Mouse (Mus musculus) brain, embryonic 18.5 days (tissue): ENCODE measurements around the gene Plagl1.
"Not testable (repeated sequence)": the region's sequence is repeated elsewhere in the genome, so short reads cannot be mapped to it uniquely, and the experiment has no call there.

Source experiments
- DNase-seq: peaks from one replicate; pipeline ENCODE4 v3.0.0-alpha.2; 2012; ENCODE audit warnings: low read depth, low spot score

Plagl1 gene

DNA sequence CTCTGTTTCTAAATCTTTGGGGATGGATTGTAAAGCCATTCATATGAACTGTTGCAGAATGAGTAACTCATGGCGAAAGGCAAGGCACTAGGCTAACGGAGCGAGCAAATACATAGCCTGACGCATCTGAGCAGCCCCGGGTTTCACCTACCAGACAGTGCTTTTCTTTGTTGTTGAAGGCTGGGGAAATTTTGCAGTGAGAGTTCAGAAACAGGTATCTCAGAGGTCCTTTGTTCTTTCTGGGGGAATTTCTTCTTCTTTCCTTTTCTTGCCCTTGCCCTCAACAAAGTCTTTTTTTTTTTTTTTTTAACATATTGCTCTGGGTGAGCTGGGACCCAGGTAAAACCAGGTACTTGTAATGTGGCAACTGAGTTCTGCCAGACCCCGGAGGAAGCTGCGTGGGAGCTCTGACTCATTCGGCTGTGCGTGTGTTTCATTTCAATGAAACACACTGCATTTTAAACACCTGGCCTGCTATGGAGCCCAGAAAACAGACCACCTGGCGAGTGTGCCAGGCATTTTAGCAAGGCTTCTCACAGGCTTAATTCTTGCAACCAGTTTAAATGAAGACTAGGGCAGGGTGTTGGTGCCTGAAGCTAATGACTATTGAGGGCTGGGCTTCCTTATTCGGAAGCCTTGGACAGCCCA is at the start of gene Plagl1:
TSS of gene Plagl1 (plus strand) at position 484 of the 648 bp plus-strand sequence.
- no peak for DNase-seq

- DNase-seq = no peak
Observed at GRCm38 (mm10) chr10:13014026-13014425, 46.3 kb upstream of the Plagl1 start.

- peak; percentile 52 for DNase-seq
Observed at GRCm38 (mm10) chr10:13016573-13016972, 43.7 kb upstream of the Plagl1 start.

DNA sequence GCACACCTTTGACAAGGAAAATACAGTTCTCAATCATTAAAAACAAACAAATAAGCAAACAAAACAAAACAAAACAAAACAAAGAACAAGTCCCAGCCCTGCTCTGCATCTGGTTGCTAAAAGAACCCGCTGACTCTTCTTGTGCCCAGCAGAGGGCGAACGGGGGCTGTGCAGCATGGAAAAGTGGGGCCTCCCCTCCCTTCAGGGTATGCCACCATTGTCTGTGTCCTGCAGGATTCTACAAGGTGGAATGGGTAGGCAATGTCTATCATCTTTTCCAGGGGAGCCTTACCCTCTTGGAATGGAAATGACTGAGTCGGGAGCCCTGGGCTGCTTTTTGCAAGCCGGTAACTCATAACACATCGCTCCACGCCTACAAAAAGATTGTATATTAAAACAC is 41.8 kb upstream of the Plagl1 start:
- no peak for DNase-seq

DNA sequence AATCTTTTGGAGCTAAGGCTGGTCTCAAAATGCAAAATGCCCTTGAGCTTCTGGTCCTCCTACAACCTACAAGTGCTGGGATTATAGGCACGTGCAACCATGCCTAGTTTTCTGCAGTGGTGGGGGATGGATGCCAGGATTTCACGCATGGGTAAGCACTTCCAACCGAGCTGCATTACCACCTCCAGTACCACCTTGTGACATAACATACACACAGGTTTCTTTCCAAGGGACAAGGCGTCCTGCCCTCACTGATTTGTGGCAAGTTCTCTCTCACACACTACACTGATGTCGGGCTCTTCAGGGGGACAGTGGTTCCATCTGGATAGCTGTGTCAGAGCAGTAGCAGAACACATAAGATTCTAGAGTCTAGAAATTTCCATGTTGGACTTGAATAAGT is 41.3 kb upstream of the Plagl1 start:
- DNase-seq = no peak

- DNase-seq = no peak
Observed at GRCm38 (mm10) chr10:13022103-13022502, 38.2 kb upstream of the Plagl1 start.

DNA sequence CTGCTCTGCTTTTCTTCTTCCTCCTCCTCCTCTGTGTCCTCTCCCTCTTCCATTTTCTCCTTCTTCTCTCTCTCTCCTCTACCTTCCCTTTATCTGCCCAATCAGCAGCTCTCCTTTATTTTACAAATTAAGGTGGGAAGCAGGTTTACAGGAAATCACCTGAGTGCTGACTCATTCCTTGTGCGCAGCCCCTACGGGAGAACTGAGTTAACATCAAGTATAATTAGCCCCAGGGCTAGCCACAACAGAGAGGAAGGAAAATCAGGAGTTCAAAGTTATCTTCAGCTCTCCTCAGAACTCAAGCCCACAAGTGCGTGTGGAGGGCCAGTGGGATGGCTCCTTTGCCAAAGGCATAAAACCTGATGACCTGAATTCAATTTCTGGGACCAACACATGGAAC is 36.3 kb upstream of the Plagl1 start:
- not testable (repeated sequence) for DNase-seq

- no peak for DNase-seq
Observed at GRCm38 (mm10) chr10:13027702-13028101, 32.6 kb upstream of the Plagl1 start.

DNA sequence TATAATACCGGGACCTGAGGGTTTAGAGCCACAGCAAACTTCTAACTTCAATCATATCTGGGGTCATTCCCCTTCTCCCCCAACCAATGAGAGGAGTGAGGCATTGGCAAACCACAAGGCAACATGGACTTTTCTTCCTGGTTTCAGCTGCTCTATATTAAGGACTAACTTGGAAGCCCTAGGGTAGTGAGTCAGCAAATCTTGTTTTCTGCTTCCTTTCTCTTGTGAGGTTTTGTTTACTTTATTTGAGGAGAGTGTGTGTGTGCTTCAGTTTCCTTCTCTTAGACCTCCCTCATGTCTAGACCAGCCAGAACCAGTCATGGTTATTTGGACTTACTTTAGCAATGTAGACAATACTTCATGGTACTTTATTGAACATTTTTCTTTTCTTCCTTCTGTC is 32.1 kb upstream of the Plagl1 start:
- no peak for DNase-seq

GRCm38 (mm10) chr10:13029416-13029815 is 30.9 kb upstream of the Plagl1 start:
- DNase-seq = no peak

GRCm38 (mm10) chr10:13035270-13035669 is 25.0 kb upstream of the Plagl1 start:
- DNase-seq = no peak

- DNase-seq = no peak
Observed at GRCm38 (mm10) chr10:13039637-13040174, 20.6 kb upstream of the Plagl1 start.

GRCm38 (mm10) chr10:13044659-13045058 is 15.6 kb upstream of the Plagl1 start:
- peak; percentile 8 for DNase-seq

DNA sequence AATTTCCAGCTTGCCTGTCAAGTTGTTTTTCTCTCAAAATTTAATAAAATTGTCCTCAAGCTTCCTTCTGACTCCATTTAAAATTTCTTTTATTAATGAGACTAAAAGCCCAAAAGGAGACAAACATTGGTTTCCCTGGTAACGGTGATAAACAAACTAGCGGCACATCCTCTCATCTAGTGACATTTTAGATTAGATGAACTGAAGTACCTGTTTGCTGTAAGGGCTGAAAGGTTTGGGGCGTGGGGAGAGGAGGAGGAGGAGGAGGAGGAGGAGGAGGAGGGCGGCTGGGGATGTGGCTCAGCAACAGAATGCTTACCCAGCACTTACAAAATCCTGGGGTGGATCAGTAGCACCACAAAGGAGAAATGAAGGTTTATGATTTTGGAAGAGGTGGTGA is 12.5 kb upstream of the Plagl1 start:
- no peak for DNase-seq

DNA sequence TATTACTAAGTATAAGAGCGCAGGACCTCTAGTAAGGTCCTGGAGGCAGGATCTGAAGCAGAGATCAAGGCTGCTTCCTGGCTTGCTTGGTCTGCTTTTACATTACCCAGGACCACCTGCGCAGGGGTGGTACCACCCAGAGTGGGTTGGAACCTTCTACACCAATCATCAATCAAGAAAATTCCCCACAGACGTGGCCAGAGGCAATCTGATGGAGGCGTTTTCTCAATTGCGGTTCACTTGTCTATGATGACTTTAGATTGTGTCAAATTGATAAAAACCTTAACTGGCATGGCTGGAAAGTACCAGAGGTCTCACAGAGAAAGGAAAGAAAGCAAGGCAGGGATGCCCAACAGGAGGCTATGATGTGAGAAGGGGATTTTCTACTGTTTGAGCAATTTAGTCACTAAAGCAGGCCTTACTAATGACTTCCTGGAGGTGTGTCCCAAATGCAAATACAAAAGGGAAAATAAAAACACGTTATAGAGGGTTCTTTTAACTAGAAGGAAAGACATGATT is 3.4 kb upstream of the Plagl1 start:
- no peak for DNase-seq

DNA sequence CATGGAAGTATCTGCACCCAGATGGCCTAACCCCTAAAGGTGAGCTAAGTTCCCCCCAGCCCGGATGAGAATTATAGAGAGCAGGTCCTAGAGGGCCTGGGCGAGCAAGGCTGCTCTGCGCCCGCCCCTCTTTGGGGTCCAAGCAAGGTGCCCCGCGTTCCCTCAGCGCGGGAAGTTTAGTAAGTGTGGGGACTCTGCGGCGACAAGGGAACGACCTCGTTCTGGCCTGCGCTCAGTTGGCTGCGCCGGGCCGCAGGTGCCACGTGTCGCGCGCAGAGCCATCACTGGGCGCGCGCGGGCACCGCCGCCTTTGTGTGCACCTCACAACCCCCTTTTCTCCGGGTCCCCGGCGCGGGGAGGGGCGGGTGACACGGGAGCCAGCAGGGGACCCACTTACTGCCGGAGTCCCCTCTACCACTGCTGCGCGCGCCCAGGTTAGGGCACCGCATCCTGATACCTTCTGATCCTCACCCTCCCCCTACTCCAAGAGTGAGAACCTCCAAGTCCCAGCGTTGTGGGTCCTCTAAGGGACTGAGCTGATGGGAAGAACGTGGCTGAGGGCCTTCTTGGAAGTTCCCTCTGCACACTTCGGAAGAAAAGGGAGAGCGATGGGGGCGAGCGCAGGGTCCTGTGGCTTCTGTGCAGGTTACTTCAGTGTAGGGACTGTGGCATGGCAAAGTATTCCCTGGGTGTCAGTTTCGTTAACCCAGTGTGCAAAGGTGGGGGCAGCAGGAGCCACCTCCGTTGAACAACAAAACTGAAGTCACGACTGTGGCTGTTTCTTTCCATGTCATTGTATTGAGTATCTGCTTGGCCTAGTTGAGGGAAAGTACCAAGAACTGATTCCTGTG is 742 bp downstream of the Plagl1 start:
- DNase-seq = no peak

DNA sequence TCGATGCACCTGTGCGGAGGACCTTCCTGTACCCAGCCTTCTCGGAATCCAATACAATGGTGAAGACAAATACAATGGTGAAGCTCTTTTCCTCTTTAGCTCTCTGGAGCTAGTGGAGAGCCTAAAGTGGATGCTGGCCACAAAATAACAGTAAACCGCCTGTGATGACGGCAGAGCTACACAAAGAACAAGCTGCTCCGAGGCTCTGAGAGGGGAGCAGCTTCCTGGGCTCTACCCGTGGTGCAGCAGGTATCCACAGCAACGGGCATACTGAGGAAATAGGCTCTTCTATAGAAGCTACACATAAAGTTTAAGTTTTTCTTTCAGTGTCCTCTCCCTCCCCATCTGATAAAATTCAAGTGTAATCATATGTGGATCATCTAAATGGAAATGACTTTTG is 2.1 kb downstream of the Plagl1 start:
- no peak for DNase-seq

DNA sequence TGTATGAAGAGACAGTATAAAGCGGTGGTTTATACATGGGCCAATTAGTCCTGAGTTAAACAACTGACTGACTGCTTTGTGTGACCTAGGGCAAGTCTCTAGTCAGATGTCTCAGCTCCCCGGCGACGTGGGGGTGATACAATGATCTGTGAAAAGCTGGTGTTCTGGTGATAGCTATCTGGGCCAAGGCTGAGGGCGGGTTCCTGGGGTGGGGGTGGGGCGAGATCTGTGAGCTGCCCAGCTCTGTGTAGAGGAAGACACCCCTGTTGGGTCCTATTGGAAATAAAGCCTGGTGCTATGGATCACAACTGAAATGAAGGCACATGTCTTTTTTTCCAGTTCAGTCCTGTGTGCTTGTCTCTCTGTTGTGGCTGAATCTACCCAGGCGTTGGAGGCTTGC is 3.2 kb downstream of the Plagl1 start:
- DNase-seq = no peak

DNA sequence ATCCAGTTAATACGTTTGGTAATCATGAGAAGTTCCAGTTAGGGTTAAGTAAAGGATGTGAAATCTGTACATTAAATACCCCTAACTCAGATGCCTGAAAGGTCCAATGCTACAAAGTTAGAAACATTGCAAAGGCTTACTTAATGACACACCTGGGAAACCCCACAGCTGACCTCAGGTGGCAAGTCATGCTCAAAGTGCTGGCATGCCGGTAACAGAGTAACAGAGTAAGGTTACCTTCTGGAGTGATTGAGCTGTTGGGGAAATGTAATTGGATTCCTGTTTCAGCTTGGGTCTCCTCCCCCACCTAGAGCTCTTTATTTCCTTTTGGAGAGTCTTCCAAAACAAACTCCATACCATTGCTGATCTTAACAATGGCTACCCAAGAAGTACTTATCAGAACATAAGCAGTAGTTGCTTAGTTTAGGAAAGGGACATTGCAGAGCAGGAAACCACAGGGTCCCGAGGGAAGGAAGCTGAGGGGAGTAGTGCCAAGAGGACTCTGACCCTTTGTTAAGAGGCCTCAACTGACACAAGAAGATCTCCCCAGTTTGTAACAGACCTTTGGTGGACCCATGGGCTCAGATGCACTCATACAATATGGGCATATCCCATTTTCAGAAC is 4.9 kb downstream of the Plagl1 start:
- DNase-seq = no peak

DNA sequence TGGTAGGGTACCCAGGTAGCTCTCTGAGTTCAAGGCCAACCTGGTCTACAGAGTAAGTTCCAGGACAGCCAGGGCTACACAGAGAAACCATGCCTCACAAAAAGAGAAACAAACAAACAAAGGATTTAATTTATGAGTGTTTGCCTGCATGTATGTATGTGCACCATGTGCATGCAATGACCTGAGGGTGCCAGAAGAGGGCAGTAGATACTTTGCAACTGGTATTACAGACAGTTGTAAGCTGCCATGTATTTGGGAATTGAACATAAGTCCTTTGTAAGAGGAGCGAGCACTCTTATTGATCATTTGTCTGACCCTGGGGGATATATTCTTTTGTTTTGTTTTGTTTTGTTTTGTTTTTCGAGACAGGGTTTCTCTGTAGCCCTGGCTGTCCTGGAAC is 10.7 kb downstream of the Plagl1 start:
- DNase-seq = no peak

DNA sequence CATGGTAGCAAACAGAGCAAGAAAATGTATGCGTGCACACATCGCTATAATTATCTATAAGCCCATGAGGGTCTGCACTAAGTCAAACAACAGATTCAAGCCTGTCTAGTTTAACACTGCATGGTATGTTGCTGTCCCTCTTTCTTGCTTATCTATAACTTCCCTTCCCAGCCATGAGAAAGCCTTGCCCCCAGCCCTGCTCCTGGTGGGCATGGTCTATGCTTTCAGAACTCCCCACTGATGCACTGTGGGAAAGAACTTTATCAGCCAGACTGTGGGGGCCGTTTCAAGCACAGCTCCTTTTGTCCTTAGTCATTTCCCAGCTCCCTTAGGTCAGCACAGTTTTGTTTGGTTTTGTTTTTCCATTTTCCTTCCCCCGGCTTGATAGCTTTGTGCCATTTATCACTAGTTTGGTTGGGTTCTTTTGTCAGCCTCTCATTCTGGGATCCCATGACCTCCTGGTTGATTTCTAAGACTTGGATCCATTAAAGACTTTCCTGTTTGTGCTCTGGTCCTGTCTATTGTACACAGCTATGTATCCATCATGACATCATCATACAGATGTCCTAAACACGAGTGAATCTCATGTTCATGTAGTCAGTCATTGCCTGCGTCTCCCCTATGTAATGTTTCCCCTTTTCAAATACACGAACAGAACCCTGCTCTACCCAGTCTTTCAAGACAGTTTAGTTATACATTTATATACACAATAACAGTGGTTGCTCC is 16.7 kb downstream of the Plagl1 start:
- DNase-seq = no peak

GRCm38 (mm10) chr10:13082459-13082858 is 22.2 kb downstream of the Plagl1 start:
- no peak for DNase-seq
